Mouse (Mus musculus) cerebellum, adult 2 months (tissue): ENCODE results near the gene Sapcd1. TPM values are rescaled to one million over a fixed set of nuclear protein-coding genes. Genes with fewer than 3 reads are reported as not detected.

Experiments
- DNase-seq, 2 experiments: peaks; one replicate each; pipeline ENCODE4 v3.0.0; 2021
- H3K27ac ChIP-seq: fragments of 200-500 bp; 2 replicates; pipeline ENCODE4 v1.5.1; 2012; ENCODE audit warnings: low read length, control low read depth, inconsistent platforms; ENCODE audit not compliant: insufficient read depth
- H3K27me3 ChIP-seq: fragments of 200-500 bp; 2 replicates; pipeline ENCODE4 v1.6.1; 2012; ENCODE audit warnings: inconsistent platforms, mild to moderate bottlenecking, low read length, moderate library complexity; ENCODE audit not compliant: control insufficient read depth, insufficient read depth
- H3K4me1 ChIP-seq: fragments of 200-500 bp; 2 replicates; pipeline ENCODE4 v1.6.1; 2011; ENCODE audit warnings: low read length; ENCODE audit not compliant: control insufficient read depth, insufficient read depth
- H3K4me3 ChIP-seq: fragments of 200-500 bp; replicated peaks from 2 replicates; pipeline ENCODE3; 2011; ENCODE audit warnings: mild to moderate bottlenecking, low read depth, low read length, control low read depth; ENCODE audit not compliant: insufficient read depth
- CTCF ChIP-seq: fragments of 200-500 bp; IDR thresholded peaks from 2 replicates; pipeline ENCODE4 v1.5.1; 2011; ENCODE audit warnings: low read depth, mild to moderate bottlenecking, control low read depth, low read length, moderate library complexity, borderline replicate concordance; ENCODE audit not compliant: insufficient read depth
- POLR2A ChIP-seq: fragments of 200-500 bp; IDR thresholded peaks from 2 replicates; pipeline ENCODE4 v1.6.1; 2011; ENCODE audit warnings: low read length, control low read depth, borderline replicate concordance; ENCODE audit not compliant: insufficient read depth
- whole genome bisulfite sequencing: fragments of 180-500 bp; shearing (Covaris S2); methylation state at CpG from one replicate; pipeline ENCODE4 v1.1.7; 2018; 5-methylcytosine and 5-hydroxymethylcytosine counted together
- polyA plus RNA-seq: library from polyadenylated mRNA; depleted of rRNA; stranded (reverse); fragments of >200 nt; gene quantifications from 2 replicates; pipeline ENCODE4 v1.2.3, GENCODE M21; 2012; rRNA removed

The Sapcd1 gene
- 2.0 and 2.3 TPM in 2 replicates for polyA plus RNA-seq

- H3K4me3 ChIP-seq = no peak within 1 kb of the TSS
- TF ChIP-seq CTCF (no peak), POLR2A (no peak)
- no peak within 1 kb of the TSS for H3K27ac ChIP-seq
- no peaks in the 10 kb centered on the region; the same call in 1 of the 2 replicates for H3K4me1 ChIP-seq
- WGBS = 39% methylated on average over 13 of the region's 13 CpGs
- H3K27me3 ChIP-seq = no peaks in the 10 kb centered on the region
- peak; percentile 40 to 41 for DNase-seq
Observed at GRCm38 (mm10) chr17:35027277-35028068, at the start of gene Sapcd1. Gene Sapcd1 (minus strand): TSS chr17:35028016.

- TF ChIP-seq CTCF (no peak), POLR2A (no peak)
- H3K27ac ChIP-seq = 0 out of 2 replicates have a peak overlapping the region, but pooled peaks have one; percentile 19
Observed at GRCm38 (mm10) chr17:35077285-35077684, 49.5 kb upstream of the Sapcd1 start.

GRCm38 (mm10) chr17:35076507-35077176, 48.8 kb upstream of the Sapcd1 start, which contains the start of gene Ly6g6e:
Gene Ly6g6e (plus strand): TSS chr17:35076902.
- 54% methylated on average over 10 of the region's 10 CpGs for WGBS
- peak within 1 kb of the TSS; percentile 19; the same call in 1 of the 2 replicates for H3K27ac ChIP-seq

More at GRCm38 (mm10) chr17:35077285-35077684, 49.5 kb upstream of the Sapcd1 start:
- WGBS = 35% methylated on average over 2 of the region's 2 CpGs
- no peaks in the 10 kb centered on the region for H3K27me3 ChIP-seq
- DNase-seq = peak in 1 of 2 experiments; percentile 26
- no peak overlapping the region for H3K4me3 ChIP-seq
- peaks cover 44% of the 10 kb centered on the region for H3K4me1 ChIP-seq

GRCm38 (mm10) chr17:35074097-35074496, 46.3 kb upstream of the Sapcd1 start:
- 9% methylated on average over 17 of the region's 17 CpGs for WGBS
- DNase-seq = peak; percentile 89 to 92
- TF ChIP-seq POLR2A (peak; percentile 39; the same call in 1 of the 2 replicates), CTCF (no peak)
- Histone ChIP-seq H3K27ac (peak overlapping the region; percentile 73), H3K27me3 (no peaks in the 10 kb centered on the region), H3K4me1 (peaks cover 52% of the 10 kb centered on the region), H3K4me3 (peak overlapping the region; percentile 5)

More at GRCm38 (mm10) chr17:35076507-35077176, 48.8 kb upstream of the Sapcd1 start, which contains the start of gene Ly6g6e:
- DNase-seq = no peak
- peaks cover 45% of the 10 kb centered on the region for H3K4me1 ChIP-seq
- H3K4me3 ChIP-seq = peak within 1 kb of the TSS; percentile 51
- H3K27me3 ChIP-seq = no peaks in the 10 kb centered on the region
- TF ChIP-seq CTCF (no peak), POLR2A (no peak)

- Histone ChIP-seq H3K4me1 (peaks cover 43% of the 10 kb centered on the region), H3K4me3 (no peak overlapping the region), H3K27me3 (no peaks in the 10 kb centered on the region), H3K27ac (peak overlapping the region; percentile 98)
- WGBS = 41% methylated on average over 9 of the region's 9 CpGs
- peak; percentile 46 to 49 for DNase-seq
- TF ChIP-seq POLR2A = no peak
- no peak for TF ChIP-seq CTCF
Observed at GRCm38 (mm10) chr17:35071454-35071853, 43.6 kb upstream of the Sapcd1 start.

GRCm38 (mm10) chr17:35070556-35071229, 42.9 kb upstream of the Sapcd1 start:
- peaks cover 43% of the 10 kb centered on the region for H3K4me1 ChIP-seq
- H3K4me3 ChIP-seq = peak overlapping the region; percentile 16
- WGBS = 5% methylated on average over 6 of the region's 6 CpGs
- H3K27ac ChIP-seq = peak overlapping the region; percentile 97
- DNase-seq = peak; percentile 87 to 97
- H3K27me3 ChIP-seq = no peaks in the 10 kb centered on the region
- TF ChIP-seq CTCF (peak; percentile 78), POLR2A (no peak; the same call in 1 of the 2 replicates)
